Mouse (Mus musculus) ES-E14 (cell line): Measurements from ENCODE around the gene Rab34. TPM values are rescaled to one million over a fixed set of nuclear protein-coding genes. Genes with fewer than 3 reads are reported as not detected.

Source experiments
- DNase-seq: peaks from one replicate; pipeline ENCODE4 v3.0.0-alpha.2; 2013; ENCODE audit warnings: low read depth, low spot score
- H3K27ac ChIP-seq: 2 replicates; pipeline ENCODE4 v1.5.1; 2012; ENCODE audit warnings: low read depth, mild to moderate bottlenecking, low read length, moderate library complexity, mixed read lengths; ENCODE audit not compliant: poor library complexity, insufficient read depth, severe bottlenecking
- H3K36me3 ChIP-seq: 2 replicates; pipeline ENCODE4 v1.6.1; 2012; ENCODE audit warnings: mild to moderate bottlenecking, low read length, moderate library complexity, mixed read lengths; ENCODE audit not compliant: control insufficient read depth, poor library complexity, insufficient read depth, severe bottlenecking
- H3K4me1 ChIP-seq, 2 experiments: fragments of 150-350 bp in 1 of 2; sonication (generic) in 1 of 2; 2 replicates each; pipeline ENCODE4 v1.6.1; 2012; ENCODE audit warnings: low read length in 2 of 2, mild to moderate bottlenecking in 1 of 2, mixed read lengths in 1 of 2; ENCODE audit not compliant: control insufficient read depth in 2 of 2, insufficient read depth in 2 of 2, poor library complexity in 1 of 2
- H3K4me3 ChIP-seq, 2 experiments: fragments of 150-350 bp in 1 of 2; sonication (generic) in 1 of 2; 2 replicates each; pipeline ENCODE4 v1.5.1; 2012; ENCODE audit warnings: low read length in 2 of 2, low read depth in 1 of 2, mild to moderate bottlenecking in 1 of 2, mixed read lengths in 1 of 2; ENCODE audit not compliant: insufficient read depth in 1 of 2, poor library complexity in 1 of 2, severe bottlenecking in 1 of 2
- H3K9ac ChIP-seq: 2 replicates; pipeline ENCODE4 v1.6.1; 2012; ENCODE audit warnings: low read depth, mild to moderate bottlenecking, low read length, mixed read lengths; ENCODE audit not compliant: poor library complexity, insufficient read depth, severe bottlenecking
- H3K9me3 ChIP-seq: fragments of 150-350 bp; sonication (generic); 2 replicates; pipeline ENCODE4 v1.6.1; 2012; ENCODE audit warnings: low read depth, mild to moderate bottlenecking, low read length; ENCODE audit not compliant: control insufficient read depth, insufficient read depth
- CHD2 ChIP-seq: IDR thresholded peaks from 2 replicates; pipeline ENCODE4 v1.6.1; 2014; ENCODE audit warnings: mild to moderate bottlenecking, low read depth, low read length, inconsistent platforms
- HCFC1 ChIP-seq: IDR thresholded peaks from 2 replicates; pipeline ENCODE4 v1.6.1; 2012; ENCODE audit warnings: low read length, inconsistent platforms, borderline replicate concordance; ENCODE audit not compliant: insufficient read depth
- MAFK ChIP-seq: IDR thresholded peaks from 2 replicates; pipeline ENCODE4 v1.6.1; 2014; ENCODE audit warnings: mild to moderate bottlenecking, low read depth, low read length, inconsistent platforms; ENCODE audit not compliant: insufficient read depth
- ZC3H11A ChIP-seq: IDR thresholded peaks from 2 replicates; pipeline ENCODE4 v1.6.1; 2012; ENCODE audit warnings: low read depth, mild to moderate bottlenecking, inconsistent platforms, low read length, borderline replicate concordance
- ZNF384 ChIP-seq: IDR thresholded peaks from 2 replicates; pipeline ENCODE4 v1.6.1; 2012; ENCODE audit warnings: low read depth, low read length, inconsistent platforms
- in situ Hi-C, 2 experiments: fragments of 600-800 bp; cut with MboI; formaldehyde crosslinking; loops; one replicate each; pipeline ENCODE4 v1.15.1; 2025; ENCODE audit warnings: low sequenced_read_pairs in 2 of 2, inconsistent platforms in 1 of 2; ENCODE audit not compliant: unreplicated experiment in 2 of 2
- total RNA-seq: library from RNA; depleted of rRNA; stranded (reverse); fragments of 300-350 nt; gene quantifications from 2 replicates; pipeline ENCODE4 v1.2.3, GENCODE M21; 2012

Rab34 gene
- total RNA-seq, 1 experiment = 36.1 TPM

- Histone ChIP-seq H3K36me3 (peaks cover 85% of the 10 kb centered on the region), H3K9ac (no peak overlapping the region), H3K4me1 (no peaks in the 10 kb centered on the region; a peak in 1 of 4 replicates), H3K4me3 (no peak overlapping the region), H3K9me3 (no peaks in the 10 kb centered on the region), H3K27ac (no peak overlapping the region)
- no peak for DNase-seq
- TF ChIP-seq ZNF384 (no peak), ZC3H11A (no peak), MAFK (no peak), HCFC1 (no peak), CHD2 (no peak)
- in situ Hi-C loops = no loop called here
Measured at GRCm38 (mm10) chr11:78209886-78210285, 21.7 kb downstream of the Rab34 start.

- Histone ChIP-seq H3K9ac (no peak overlapping the region), H3K36me3 (peaks cover 85% of the 10 kb centered on the region), H3K4me3 (no peak overlapping the region), H3K27ac (no peak overlapping the region), H3K4me1 (no peaks in the 10 kb centered on the region; a peak in 1 of 4 replicates), H3K9me3 (no peaks in the 10 kb centered on the region)
- no peak for TF ChIP-seq ZNF384
- TF ChIP-seq HCFC1 = no peak
- no peak for TF ChIP-seq ZC3H11A
- TF ChIP-seq MAFK = no peak
- no peak for TF ChIP-seq CHD2
- DNase-seq = no peak
- in situ Hi-C loops = no loop called here
Measured at GRCm38 (mm10) chr11:78210615-78211014, 22.4 kb downstream of the Rab34 start.

- no peak overlapping the region for H3K4me3 ChIP-seq
- no peaks in the 10 kb centered on the region for H3K4me1 ChIP-seq
- in situ Hi-C loops = no loop called here
- no peak overlapping the region for H3K9ac ChIP-seq
- no peak overlapping the region for H3K27ac ChIP-seq
- H3K36me3 ChIP-seq = peaks cover 83% of the 10 kb centered on the region
- no peak for TF ChIP-seq HCFC1
- TF ChIP-seq ZNF384 = no peak
- TF ChIP-seq CHD2 = no peak
- TF ChIP-seq MAFK = no peak
- no peak for TF ChIP-seq ZC3H11A
- no peaks in the 10 kb centered on the region for H3K9me3 ChIP-seq
- DNase-seq = no peak
Measured at GRCm38 (mm10) chr11:78211513-78211912, 23.3 kb downstream of the Rab34 start.

- Histone ChIP-seq H3K9ac (no peak overlapping the region), H3K4me1 (no peaks in the 10 kb centered on the region), H3K27ac (no peak overlapping the region), H3K9me3 (no peaks in the 10 kb centered on the region), H3K4me3 (no peak overlapping the region), H3K36me3 (peaks cover 73% of the 10 kb centered on the region)
- in situ Hi-C loops = no loop called here
- DNase-seq = no peak
- no peak for TF ChIP-seq ZNF384
- TF ChIP-seq MAFK = no peak
- no peak for TF ChIP-seq CHD2
- no peak for TF ChIP-seq ZC3H11A
- TF ChIP-seq HCFC1 = no peak
Measured at GRCm38 (mm10) chr11:78213086-78213817, 25.0 kb downstream of the Rab34 start.
